Mouse (Mus musculus) regulatory T cell (primary cell): ENCODE measurements around the gene Sowahb.
"Not testable (repeated sequence)": the region's sequence is repeated elsewhere in the genome, so short reads cannot be mapped to it uniquely, and the experiment has no call there.

Source experiments
- in situ Hi-C: fragments of 300-600 bp; cut with MboI, MseI; formaldehyde crosslinking; loops from one replicate; pipeline ENCODE4 v1.15.1; 2025; ENCODE audit warnings: high pct_unique_total_duplicates

Sowahb gene

DNA sequence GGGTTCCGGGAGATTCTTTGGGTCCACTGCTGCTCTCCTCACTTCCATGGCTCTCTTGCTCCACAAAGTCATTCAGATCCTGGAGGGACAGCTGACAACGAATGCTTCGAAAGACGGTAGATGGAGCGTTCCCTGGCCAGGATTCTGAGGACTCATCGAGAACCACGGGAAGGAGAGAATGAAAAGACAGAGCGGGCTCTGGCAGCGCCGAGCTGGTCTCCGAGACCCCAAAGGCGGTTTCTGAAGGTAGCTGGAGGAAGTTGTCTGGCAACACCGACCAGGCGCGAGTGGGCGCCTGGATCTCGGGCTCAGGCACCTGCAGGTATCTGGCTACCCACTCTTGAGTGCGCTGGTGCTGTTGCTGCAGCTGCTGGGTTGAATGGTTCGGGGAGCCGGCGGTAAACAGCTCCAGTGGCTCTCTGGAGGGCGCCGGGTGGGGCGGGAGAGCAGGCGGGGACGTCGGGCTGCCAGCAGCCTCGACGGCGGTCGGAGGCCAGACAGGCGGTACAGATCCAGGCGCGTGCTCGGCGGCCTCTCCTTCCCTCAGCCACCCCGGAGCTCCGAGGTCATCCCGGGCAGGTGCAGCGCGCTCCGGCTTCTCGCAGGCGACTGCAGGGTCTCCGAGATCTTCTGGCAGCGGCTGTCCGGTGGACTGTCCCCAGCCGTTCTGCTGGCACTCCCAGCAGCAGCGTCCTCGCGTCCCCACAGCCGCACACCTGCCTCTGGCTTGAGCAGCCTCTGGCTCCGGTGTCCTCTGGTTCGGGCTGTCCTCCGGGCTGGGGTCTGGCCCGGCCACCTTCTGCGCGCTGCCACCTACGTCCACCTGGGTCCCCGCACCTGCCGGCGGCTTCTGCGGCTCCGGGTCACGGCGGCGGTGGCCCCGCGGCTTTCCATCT, 886 bp downstream of the Sowahb start:
- in situ Hi-C loops: no loop called here

DNA sequence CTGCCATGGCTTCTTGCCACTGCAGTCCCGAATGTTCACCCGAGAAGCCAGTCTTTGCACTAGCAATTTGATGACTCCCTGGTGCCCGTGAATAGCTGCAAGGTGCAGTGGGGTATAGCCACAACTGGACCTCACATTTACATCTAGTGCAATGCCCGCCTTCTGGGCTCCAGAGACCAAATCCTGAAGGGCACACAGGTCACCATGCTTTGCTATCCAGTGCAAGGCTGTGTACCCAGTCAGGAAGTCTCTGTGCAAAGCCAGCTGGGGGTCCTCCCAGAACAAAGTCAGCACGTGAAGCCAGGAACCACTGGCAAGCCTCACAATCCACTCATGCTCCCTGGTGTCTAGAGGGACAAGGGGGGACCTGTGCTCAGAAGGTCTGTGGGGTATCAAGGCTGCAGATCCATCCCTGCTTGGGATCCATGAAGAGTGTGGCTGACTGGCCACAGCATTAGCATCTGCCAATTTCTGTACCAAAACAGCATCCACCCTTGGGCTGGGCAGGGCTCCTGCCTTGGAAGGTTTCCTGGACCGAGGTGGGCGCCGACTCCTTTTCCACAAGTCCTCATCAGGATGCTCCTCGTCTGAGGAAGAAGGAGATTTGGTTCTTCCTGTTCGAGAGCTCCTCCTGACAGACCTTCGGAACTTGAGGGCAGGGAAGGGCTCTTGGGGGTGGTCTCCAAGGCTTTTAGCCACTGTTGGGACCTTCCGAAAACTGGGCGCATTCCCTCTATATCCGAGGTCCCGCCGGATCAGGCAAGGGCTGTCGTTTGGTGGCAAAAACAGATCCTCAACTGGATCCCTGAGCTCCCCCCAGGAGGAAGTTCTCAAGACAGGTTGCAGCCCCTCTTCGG, 1.8 kb downstream of the Sowahb start:
- in situ Hi-C loops: no loop called here

DNA sequence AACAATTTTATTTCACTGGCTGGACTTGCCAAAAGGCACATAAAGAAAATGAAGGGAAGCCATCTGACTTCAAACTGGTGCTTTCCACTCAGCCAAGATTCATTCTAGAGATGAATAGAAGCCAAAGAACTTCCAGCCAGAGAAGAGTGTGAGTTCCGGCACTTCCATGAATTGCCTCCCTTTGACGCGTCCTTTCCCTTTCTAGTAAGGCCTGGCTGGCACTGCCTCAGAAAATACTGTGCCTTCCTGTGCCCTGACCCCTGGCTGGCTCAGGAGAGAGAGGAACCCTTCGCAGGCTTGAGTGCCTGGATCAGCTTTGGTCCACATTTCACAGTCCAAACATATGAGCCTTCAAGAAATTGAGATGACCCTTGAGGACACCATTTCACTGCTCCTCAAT, 2.8 kb downstream of the Sowahb start:
- in situ Hi-C loops: no loop called here

DNA sequence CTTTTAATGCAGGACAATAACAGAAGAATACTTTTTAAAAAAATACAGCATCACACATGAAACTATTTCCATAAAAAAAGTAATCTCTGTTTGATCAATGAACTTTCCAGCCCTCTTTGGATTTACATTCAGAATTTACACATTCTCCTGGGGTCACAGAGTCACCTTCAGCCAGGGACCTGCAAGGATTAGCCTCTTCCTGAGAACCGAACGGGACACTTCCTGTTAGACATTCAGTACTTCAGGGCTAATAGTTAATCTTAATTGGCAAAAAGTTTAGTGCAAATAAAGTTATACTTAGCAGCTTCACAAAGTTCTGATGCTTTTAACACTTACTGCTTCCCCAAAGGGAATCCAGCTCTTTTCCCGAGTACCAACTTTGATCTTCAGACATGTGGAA, 3.5 kb downstream of the Sowahb start:
- in situ Hi-C loops: no loop called here

DNA sequence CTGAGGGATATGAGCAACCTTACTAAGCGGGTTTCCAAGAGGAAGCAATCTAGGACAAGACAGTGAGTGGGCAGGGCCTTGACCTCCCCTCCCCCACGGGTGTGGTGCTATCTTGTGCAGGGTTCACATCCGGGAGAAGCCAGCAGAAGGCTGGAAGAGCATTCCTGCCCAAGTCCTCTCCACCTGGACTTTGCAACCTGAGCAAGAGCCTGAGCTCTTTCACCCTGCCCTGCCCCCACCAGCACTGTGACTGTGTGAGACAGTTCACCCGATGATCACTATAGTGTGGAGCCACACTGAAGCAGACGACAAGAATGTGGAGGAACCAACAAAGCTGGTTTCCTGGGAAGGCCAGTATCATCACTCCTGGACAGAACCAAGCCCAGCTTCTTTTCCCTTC, 4.7 kb downstream of the Sowahb start:
- in situ Hi-C loops: no loop called here

DNA sequence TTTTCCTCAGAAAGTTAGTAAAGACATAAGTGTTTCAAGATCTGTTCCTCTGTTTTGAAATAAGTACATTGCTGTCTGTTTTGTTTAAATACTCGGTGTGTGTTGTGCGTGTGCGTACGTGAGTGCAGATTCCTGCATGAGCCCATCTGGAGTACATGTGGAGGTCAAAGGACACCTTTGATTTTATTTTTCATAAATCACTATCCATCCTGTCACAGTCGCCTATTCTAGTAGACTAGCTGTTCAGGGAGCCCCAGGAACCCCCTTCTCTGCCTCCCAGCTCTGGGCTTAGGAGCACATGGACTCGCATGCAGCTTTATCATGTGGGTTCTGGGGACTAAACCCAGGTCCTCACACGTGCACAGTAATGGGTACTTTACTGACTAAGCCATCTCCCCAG, 8.6 kb downstream of the Sowahb start:
- in situ Hi-C loops: no loop called here

DNA sequence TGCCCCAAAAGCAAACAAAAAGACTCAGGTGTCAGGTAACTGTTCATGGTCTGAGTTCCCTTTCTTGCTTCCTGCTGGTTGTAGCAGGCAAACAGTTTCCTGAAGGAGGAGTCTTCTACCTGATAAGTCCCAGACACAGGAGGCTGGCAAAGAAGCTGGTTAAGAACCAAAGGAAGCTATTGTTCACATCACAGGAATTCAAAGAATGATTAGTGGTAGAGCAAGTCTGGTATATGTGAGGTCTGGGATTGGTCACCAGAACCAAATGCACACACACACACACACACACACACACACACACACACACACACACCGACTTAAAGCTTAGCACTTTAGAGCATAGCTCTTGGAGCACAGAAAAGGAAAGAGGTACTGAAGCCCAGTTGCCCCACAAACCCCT, 9.5 kb downstream of the Sowahb start:
- in situ Hi-C loops: no loop called here

DNA sequence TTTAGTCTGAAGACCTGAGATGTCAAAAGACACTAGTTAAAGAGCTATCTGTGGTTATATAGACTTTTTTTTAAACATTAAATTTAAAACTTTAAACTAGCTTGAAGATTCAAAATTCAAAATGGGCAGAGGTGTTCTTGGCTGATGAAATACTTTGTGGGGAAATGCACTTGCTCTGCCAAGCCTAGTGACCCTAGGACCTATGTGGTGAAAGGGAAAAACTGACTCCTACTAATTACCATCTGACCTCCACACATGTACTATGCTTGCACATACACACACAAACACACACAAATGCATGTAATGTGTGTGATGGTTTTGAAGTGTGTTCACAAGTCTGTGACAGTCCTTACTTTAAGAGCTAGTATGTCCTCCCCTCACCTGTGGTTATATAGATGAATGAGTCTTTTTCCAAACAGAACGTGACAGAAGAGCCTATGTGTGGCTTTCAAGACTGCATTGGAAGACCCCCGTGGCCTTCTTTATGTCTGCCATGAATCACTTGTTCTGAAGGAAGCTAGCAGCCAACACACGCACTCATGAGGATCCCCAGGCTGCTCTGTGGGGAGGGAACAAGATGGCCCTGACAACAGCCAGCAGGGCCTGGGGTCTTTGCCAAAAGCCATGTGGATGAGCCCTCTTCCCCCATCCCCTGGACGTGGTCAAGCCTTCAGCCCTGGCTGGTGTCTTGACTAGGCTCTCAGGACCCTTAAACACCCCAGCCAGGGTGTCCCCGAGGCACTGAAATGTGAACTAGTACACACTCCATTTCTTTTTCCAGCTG, 11.5 kb downstream of the Sowahb start:
- in situ Hi-C loops: no loop called here

DNA sequence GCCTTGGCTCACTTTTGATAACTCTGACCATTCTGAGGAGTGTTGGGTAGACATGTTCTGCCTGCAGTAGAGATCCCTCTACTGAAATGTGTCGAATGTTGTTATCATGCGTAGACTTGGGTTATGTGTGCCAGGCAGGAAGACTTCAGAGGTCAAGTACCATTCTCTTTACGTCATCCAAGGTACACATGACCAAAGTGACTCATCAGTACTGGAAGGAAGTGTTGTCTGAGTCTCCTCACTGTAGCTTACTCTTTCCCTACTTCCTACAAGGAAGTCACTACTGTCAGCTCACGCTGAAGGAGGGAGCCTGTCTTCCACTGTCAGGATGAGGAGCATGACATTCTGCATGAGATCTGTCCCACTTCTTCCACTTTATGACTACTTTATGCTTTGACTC, 12.2 kb downstream of the Sowahb start:
- in situ Hi-C loops: no loop called here

DNA sequence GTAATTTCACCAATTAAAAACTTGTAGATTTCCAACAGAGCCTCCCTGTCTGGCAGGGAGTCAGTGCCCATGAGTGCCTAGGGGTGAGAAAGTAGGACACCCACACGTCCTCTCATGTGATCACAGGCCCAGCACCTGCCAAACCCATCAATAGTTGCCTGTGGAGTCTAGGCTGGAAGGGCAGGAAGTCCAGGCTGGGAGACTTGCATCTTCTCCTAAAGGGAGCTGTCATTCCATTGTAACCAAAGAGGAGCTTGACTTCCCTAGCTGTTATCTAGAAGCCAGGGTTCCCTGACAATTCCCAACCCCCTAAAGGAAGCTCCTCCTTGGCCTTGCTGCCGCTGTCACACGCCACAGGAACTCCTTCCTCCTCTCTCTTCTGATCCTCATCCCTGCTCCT, 14.0 kb downstream of the Sowahb start:
- in situ Hi-C loops: no loop called here

DNA sequence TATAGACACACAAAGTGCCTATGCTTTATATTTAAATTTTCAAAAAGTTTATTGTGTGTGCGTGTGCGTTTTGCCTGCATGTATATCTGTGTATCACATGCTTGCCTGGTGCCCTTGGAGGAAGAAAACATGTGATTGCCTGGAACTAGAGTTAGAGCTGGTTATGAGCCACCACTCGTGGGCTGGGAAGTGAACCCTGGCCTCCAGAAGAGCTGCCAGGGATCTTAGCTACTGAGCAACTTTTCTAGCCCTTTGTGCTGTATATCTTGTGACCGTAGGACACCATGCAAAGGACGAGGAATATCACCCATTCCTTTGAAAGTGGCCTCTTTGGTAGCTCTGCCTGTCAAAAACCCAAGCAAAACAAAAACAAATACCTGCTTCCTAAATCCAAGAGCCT, 14.4 kb downstream of the Sowahb start:
- in situ Hi-C loops: no loop called here

DNA sequence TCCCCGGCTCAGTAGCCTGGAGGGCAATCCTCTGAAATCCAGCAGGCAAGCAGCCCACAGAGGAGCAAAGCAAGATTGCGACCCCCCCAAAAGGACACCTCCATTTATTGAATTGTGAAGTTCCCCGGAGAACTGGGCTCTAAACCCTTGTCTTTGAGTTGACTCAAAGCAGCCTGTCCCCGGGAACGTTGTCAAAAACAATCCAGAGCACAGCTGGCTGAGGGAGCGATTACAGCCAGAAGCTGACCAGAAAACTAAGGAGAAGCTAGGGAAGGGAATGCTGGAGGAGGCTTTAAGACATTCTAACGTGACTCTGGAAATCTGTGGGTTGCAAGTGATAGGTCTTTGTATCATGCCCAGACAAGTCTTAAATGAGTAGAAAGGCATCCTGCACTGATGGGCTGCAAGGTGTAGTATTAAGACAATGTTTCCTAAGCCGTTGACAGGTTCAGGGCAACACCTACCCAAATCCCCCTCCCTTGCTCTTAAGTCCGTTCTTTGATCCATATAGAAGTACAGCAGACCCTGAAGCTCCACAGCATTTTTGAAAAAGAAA, 17.6 kb downstream of the Sowahb start:
- in situ Hi-C loops: no loop called here

DNA sequence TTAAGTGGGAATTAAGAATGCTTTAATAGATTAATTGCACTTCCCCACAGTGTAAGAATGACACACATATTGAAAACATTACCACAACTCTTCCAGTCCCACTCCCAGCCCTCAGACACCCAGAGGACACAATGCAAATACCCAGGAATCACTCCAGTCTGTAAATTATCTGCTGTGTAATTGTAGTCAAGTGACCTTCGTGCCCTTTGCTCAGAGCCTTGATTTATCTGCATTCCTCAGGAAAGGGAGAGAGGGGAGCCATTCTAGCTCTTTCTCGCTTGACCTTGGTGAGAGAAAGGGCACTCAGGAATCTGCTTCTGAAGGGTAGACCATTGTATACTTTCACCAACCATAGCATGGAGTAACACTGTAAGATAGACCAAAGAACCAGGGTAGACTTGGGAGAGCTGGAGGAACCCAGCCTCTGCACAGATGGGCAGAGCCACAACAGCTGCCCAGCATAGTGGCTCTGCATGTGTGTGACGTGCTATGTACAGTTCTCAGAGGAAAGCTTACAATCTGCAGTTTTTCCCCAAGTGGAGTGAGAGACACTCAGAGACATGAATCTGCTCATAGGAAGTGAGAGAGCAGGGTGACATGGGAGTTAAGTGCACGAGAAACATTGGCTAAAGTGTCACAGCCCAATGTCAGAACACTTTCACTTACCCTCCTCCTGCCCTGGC, 18.2 kb downstream of the Sowahb start:
- in situ Hi-C loops: no loop called here

DNA sequence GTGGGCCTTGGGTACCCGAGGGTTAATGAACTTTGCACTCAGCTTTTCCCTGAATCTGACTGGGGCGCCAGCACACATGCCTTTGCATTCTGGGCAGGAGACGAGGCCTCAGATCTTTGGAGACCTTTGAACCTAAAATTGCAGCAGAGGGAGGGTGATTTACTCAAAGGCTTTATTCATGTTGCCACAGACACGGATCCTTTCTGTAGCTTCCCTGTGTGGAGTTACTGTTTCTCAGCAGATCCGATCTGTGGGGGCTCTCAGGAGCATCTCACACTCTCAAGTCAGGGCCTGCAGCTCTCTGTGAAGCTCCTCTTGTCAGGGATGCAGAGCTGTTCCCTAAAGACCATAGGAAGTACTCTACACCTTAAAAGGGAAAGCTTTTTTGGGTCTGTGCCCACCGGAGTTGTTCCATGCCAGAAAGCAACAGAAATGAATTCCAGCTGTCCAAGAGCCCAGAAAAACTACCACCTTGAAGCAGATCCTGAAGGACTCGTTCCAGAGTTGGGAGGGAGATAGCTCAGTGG, 20.0 kb downstream of the Sowahb start:
- in situ Hi-C loops: no loop called here

DNA sequence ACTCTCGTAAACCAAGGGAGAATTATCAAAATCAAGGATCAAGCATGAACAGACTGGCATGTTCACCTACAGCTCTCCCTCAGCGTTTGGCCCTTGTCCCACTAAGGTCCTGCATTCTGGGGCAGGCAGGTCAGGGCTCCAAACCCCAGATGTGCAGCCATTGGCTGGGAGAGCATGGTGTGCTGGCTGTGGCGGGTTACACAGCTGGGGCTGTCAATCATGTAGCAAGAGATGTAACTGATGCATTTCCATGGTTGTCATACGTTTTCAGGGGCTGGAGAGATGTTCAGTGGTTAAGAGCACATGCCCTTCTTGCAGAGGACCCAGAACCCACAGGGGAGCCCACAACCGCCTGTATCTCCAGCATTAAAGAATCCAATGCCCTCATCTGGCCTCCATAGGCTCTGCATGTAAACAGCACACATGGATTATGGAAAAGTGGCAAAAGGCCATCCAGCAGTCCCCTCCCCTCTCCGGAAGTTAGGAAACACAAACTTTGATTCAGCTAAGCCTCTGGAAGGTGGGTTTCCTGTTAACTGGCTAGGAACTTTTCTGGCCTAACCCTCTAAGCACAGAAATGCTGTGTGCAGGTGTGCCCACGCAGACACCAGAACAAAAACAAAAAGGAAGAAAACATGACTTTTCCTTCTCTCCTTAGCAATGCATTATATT, 22.6 kb downstream of the Sowahb start:
- in situ Hi-C loops: no loop called here

DNA sequence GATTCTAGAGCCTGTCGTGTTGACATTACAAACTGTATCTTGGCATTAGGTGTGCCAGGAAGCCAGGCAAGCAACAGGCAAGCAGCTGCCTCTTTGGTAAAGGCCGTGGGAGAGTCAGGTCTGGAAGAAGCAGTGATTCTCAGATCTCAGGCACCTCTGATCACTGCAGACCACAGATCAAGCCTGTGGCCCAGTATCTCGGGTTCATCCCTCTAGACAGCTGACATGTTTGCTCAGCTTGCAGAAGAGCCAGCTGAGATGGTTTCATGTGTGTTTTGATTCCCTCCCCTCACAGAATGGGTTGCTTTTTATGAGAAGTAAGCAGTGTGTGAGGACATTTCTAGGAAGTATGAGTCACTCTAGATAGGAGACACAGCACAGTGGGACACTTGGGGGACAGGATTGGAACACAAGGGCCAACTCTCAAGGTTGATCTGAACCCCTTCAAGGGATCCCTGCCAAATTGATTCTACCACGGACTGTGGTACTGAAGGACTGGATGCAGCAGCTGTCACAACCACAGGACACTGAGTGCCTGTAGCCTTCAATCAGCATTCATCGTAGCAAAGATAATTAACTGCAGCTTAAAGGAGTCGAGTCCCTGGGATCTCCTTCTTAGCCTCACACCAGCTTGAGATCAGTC, 24.7 kb downstream of the Sowahb start:
- in situ Hi-C loops: no loop called here

DNA sequence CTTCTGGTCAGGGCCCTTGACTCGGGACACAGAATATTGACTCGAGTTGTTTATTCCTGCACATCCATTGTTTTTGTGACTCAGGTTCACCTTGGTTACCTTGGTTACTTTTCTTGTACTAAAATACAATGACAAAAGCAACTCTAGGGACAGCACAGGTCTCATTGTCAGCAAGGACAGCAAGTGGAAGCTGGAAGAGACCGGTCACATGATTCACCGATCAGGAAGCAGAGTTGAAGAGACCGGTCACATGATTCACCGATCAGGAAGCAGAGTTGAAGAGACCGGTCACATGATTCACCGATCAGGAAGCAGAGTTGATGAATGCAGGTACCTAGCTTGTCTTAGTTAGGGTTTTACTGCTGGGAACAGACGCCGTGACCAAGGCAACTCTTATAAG, 25.6 kb downstream of the Sowahb start:
- in situ Hi-C loops: not testable (repeated sequence)

DNA sequence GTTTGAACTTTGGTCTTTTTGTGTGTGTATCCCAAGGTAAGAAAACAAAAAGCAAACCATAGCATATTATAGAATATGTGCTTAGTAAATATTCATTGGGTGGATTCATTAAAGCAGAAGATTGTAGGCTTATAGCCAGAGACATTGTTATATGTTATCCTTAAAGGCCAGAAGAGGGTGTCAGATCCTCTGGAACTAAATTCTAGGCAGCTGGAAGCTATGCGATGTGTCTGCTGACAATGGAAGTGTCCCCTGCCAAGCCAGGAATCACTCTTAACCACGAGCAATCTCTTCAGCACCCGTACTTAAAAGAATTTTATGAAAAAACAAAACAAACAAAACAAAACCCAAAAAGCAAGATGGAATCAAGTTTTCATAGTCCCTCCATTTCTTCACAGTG, 27.1 kb downstream of the Sowahb start:
- in situ Hi-C loops: no loop called here

DNA sequence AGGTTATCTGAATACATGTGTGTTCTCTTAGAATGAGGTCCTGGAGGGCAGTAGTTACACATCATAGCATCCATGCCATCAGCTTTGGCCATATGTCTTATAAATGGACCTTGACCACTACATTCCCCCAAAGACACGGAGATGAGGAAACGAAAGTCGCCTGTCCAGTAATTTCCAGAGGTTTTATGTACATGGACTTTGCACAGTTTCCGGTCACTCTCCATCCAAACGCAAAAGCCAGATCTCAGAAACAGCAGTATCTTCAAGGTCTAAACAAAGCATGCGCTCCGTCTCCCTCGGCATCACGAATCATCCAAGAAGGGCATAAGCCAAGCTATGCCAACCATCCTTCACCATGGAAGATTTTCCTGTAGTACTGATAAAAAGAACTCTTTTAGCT, 36.6 kb downstream of the Sowahb start:
- in situ Hi-C loops: no loop called here

DNA sequence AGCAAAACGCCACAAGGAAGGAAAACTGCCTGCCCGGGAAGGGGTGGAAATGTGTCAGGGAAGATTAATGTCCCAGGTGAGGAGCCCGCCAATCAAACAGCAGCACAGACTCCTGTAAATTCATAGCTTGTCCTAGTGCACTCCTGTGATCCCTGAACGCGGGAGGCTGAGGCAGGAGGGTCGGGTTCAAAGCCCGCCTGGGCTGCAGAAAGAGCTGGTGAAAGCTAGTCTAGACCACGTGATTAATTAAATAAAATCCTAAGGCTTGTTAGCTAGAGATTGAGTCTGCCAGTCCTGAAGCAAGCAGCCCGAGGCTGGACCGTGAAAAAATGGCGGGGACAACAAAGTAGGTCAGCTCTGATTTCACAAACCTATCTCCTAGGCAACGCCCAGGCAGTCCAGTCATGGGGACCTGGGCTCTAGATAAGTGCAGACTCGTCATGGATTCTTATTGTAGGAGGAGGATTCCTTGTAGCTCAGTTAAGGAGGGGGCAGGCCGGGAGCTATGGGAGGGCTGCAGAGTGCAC, 38.9 kb downstream of the Sowahb start:
- in situ Hi-C loops: no loop called here
